Mouse (Mus musculus) kidney, embryonic 14.5 days (tissue): ENCODE measurements around the gene Hnrnpr. TPM values are rescaled to one million over a fixed set of nuclear protein-coding genes. Genes with fewer than 3 reads are reported as not detected.

ENCODE experiments used
- ATAC-seq: fragments of 200-750 bp; cut with Nextera tagmentation; 2 replicates; pipeline ENCODE4 v1.8.0; 2017; ENCODE audit warnings: moderate number of reproducible peaks, mild to moderate bottlenecking, moderate TSS enrichment, moderate library complexity; ENCODE audit not compliant: low FRiP score, low TSS enrichment
- H3K27ac ChIP-seq: fragments of 300-500 bp; sonication (generic); 2 replicates; pipeline ENCODE4 v1.5.1; 2014; ENCODE audit warnings: low read depth, mild to moderate bottlenecking, low read length, moderate library complexity, mixed read lengths
- H3K27me3 ChIP-seq: fragments of 300-500 bp; sonication (generic); 2 replicates; pipeline ENCODE4 v1.6.1; 2014; ENCODE audit warnings: mild to moderate bottlenecking, low read length; ENCODE audit not compliant: control insufficient read depth, insufficient read depth
- H3K36me3 ChIP-seq: fragments of 300-500 bp; sonication (generic); 2 replicates; pipeline ENCODE4 v1.6.1; 2014; ENCODE audit warnings: low read length, mixed read lengths; ENCODE audit not compliant: control insufficient read depth, insufficient read depth
- H3K4me1 ChIP-seq: fragments of 300-500 bp; sonication (generic); 2 replicates; pipeline ENCODE4 v1.6.1; 2014; ENCODE audit warnings: low read length, mixed read lengths; ENCODE audit not compliant: control insufficient read depth, insufficient read depth
- H3K4me2 ChIP-seq: fragments of 300-500 bp; sonication (generic); replicated peaks from 2 replicates; pipeline ENCODE4 v1.6.1; 2014; ENCODE audit warnings: low read depth, mild to moderate bottlenecking, low read length
- H3K4me3 ChIP-seq: fragments of 300-500 bp; sonication (generic); 2 replicates; pipeline ENCODE4 v1.5.1; 2014; ENCODE audit warnings: mild to moderate bottlenecking, low read length
- H3K9ac ChIP-seq: fragments of 300-500 bp; sonication (generic); 2 replicates; pipeline ENCODE4 v1.6.1; 2014; ENCODE audit warnings: low read depth, mild to moderate bottlenecking, low read length, moderate library complexity
- H3K9me3 ChIP-seq: fragments of 300-500 bp; sonication (generic); 2 replicates; pipeline ENCODE4 v1.6.1; 2016; ENCODE audit warnings: low read length; ENCODE audit not compliant: control insufficient read depth
- WGBS: fragments of 180-500 bp; shearing (Covaris S2); extraction: QIAGEN DNeasy Blood & Tissue Kit; methylation state at CpG from one replicate; pipeline ENCODE4 v1.1.7; 2014; 5-methylcytosine and 5-hydroxymethylcytosine counted together
- polyA plus RNA-seq: library from polyadenylated mRNA; unstranded; fragments of >200 nt; fragmentation: Nextera tagmentation; extraction: Ambion mirVana; gene quantifications from 2 replicates; pipeline ENCODE4 v1.2.1, GENCODE M21; 2014

Gene Hnrnpr
- polyA plus RNA-seq, 1 experiment from 2014 or later, result 180 TPM

DNA sequence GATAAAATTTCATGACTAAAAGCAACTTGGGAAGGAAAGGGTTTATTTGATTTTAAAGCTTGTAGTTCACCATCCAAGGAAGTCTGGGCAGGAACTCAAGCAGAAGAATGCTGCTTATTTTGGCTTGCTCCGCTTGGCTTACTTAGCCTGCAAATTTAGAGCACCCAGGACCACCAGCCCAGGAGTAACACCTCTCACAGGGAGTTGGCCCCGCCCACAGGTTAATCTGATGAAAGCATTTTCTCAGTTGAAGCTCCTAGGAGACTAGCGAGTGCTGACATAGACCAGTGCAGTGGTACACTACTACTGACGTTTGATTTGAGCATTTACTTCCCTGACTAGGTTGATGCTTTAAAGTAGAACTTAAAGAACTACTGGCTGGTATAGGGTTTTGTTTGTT lies 26.4 kb downstream of the Hnrnpr start:
- no peaks in the 10 kb centered on the region for H3K4me1 ChIP-seq
- ATAC-seq, result no peak
- H3K9ac ChIP-seq, result no peak overlapping the region
- no peak overlapping the region for H3K4me3 ChIP-seq
- no peaks in the 10 kb centered on the region for H3K27me3 ChIP-seq
- 69% methylated on average over 4 of the region's 4 CpGs for WGBS
- peaks cover 74% of the 10 kb centered on the region for H3K36me3 ChIP-seq
- H3K4me2 ChIP-seq, result no peak overlapping the region
- H3K9me3 ChIP-seq, result no peaks in the 10 kb centered on the region
- no peak overlapping the region for H3K27ac ChIP-seq

DNA sequence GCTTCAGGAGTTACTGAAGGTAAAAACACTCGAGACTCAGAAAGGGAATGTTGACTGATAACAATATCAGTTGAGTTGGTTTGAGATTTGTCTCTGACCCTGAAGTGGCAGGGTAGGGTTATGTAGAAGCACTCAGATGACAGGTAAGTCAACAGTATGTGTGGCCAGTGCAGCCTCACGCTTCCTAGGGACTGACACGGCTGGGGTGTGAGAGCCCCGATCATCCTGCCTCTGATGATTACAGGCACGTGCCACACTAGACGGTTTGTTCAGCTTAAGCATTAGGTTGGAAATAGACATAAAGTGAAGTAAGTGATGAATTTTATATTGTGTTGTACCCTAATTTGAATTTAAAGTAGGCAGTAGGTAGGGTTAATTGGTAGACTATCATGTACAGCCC lies 38.9 kb downstream of the Hnrnpr start:
- Histone ChIP-seq H3K4me1 (no peaks in the 10 kb centered on the region), H3K36me3 (peaks cover 67% of the 10 kb centered on the region), H3K27me3 (no peaks in the 10 kb centered on the region), H3K27ac (no peak overlapping the region), H3K9me3 (no peaks in the 10 kb centered on the region), H3K4me2 (no peak overlapping the region), H3K4me3 (no peak overlapping the region), H3K9ac (no peak overlapping the region)
- no peak for ATAC-seq
- 92% methylated on average over 6 of the region's 6 CpGs for WGBS

DNA sequence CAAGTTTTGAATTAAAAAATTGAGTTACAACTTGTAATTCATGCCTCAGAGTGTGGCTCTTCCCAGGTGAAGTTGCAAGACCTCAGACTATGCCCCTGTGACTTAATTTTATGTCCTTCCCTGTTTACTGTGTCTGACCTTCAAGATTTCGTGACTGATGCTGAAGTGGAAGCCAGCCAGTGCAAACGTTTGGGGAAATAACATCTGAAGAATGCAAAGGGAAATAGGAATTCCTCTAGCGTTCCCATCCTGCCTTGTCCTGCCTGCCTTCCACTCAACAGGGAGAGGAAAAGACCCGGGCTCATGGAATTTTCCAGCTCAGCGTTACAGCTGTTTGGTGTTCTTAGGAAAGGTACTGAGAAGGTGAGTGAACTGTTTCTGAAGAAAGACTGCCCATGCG lies 46.3 kb downstream of the Hnrnpr start:
- no peak overlapping the region for H3K9ac ChIP-seq
- H3K4me2 ChIP-seq, result no peak overlapping the region
- ATAC-seq, result no peak
- no peaks in the 10 kb centered on the region for H3K9me3 ChIP-seq
- no peaks in the 10 kb centered on the region for H3K4me1 ChIP-seq
- H3K36me3 ChIP-seq, result peaks cover 77% of the 10 kb centered on the region
- no peak overlapping the region for H3K4me3 ChIP-seq
- no peak overlapping the region for H3K27ac ChIP-seq
- H3K27me3 ChIP-seq, result no peaks in the 10 kb centered on the region
- WGBS, result 67% methylated on average over 6 of the region's 6 CpGs

DNA sequence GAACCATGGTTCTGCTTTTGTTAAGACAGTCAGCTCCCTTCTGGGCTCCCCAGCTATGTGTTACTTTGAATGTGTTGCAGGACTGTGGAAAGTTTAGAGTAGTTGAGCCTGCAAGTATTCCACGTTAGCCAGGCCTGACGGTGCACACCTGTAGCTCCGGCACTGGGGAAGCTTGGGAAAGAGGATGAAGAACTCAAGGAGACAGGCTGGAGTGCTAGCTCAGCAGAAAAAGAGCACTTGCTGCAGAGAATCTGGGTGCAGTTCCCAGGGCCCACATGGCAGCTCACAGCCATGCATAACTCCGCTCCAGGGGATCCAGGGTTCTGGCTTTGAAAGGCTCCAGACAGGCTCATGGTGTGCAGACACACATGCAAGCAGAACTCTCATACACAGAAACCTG lies 46.7 kb downstream of the Hnrnpr start:
- H3K36me3 ChIP-seq, result peaks cover 76% of the 10 kb centered on the region

DNA sequence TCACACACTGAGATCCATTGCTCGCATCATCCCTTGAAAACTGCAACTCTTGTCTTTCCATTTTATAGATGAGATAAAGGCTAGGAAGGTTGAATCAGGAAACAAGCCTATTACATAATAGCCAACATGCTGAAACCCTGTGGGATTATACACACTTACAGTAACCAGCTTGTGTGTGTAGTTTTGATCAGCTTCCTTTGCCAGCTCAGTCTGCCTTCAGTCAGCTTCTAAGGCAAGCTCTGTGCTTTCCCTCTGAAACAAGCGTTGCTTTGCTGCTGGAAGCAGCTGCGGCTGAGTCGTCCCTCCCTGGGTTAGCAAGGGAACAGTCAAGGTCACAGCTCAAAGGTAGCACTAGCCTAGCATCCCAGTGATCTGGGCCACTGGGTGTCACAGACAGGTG lies 57.1 kb downstream of the Hnrnpr start:
- no peaks in the 10 kb centered on the region for H3K27me3 ChIP-seq
- no peak overlapping the region for H3K4me3 ChIP-seq
- no peaks in the 10 kb centered on the region for H3K9me3 ChIP-seq
- no peaks in the 10 kb centered on the region for H3K36me3 ChIP-seq
- H3K27ac ChIP-seq, result no peak overlapping the region
- ATAC-seq, result no peak
- 63% methylated on average over 4 of the region's 4 CpGs for WGBS
- H3K4me1 ChIP-seq, result 0 out of 2 replicates have a peak, but pooled peaks cover 5% of the 10 kb centered on the region
- no peak overlapping the region for H3K4me2 ChIP-seq
- H3K9ac ChIP-seq, result no peak overlapping the region

More for the DNA sequence above, 46.7 kb downstream of the Hnrnpr start:
- no peaks in the 10 kb centered on the region for H3K27me3 ChIP-seq
- no peak overlapping the region for H3K9ac ChIP-seq
- no peak for ATAC-seq
- no peak overlapping the region for H3K4me3 ChIP-seq
- no peaks in the 10 kb centered on the region for H3K4me1 ChIP-seq
- H3K27ac ChIP-seq, result no peak overlapping the region
- no peak overlapping the region for H3K4me2 ChIP-seq
- WGBS, result 92% methylated on average over 4 of the region's 4 CpGs
- H3K9me3 ChIP-seq, result no peaks in the 10 kb centered on the region

DNA sequence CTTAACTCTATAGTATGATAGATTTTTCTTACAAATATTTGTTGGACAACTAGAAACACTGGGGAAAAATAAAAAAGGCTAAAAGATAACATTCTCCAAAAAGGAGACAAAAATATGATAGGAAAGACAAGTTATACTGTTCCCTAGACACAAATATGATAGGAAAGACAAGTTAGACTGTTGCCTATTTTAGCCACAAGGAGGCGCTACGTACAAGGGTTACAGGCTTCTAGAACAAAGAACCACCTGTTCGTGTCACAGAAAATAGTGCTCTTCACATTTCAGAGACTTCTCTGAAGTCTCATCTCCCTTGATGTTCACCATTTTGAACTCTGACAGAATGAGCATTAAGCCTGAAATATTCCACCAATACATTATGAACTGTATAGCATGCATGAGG lies 59.0 kb downstream of the Hnrnpr start:
- H3K27me3 ChIP-seq, result no peaks in the 10 kb centered on the region
- no peak overlapping the region for H3K4me3 ChIP-seq
- H3K9ac ChIP-seq, result no peak overlapping the region
- 0 out of 2 replicates have a peak, but pooled peaks cover 5% of the 10 kb centered on the region for H3K4me1 ChIP-seq
- no peak for ATAC-seq
- no peaks in the 10 kb centered on the region for H3K9me3 ChIP-seq
- H3K27ac ChIP-seq, result no peak overlapping the region
- no peaks in the 10 kb centered on the region for H3K36me3 ChIP-seq
- no peak overlapping the region for H3K4me2 ChIP-seq
- WGBS, result 1% methylated on average over 3 of the region's 3 CpGs

DNA sequence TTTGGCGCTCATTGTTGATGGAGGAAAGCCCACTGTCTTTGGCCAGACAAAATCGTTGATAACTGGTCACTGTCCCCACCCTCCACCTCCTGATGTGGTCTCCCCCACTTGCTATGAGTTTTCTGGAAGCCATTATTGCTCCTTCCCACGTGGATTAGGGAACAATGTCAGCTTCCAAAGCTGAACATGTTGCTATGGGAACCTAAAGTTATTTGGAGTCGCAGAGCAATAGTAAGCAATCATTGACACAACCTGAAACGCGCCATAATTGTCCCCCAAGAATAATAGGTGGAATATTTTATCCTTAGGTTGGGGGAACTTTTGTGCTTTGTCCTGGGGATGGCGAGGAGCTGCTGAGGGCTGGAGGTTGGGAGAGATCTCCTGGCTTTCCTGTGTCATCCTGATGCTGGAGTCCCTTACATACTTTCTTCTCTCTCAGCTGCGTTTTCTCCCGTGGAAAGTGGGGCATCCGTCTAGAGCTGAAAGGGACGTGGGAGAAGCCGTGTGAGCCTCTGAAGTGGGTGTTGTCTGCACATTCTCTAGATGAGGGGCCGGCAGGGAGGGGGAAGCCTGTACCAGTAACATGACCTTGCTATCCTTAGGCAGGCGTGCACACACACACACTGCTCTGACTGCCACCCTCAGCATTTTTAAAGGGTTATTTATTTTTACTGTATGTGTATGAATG lies 62.9 kb downstream of the Hnrnpr start:
- Histone ChIP-seq H3K4me1 (0 out of 2 replicates have a peak, but pooled peaks cover 5% of the 10 kb centered on the region), H3K9me3 (no peaks in the 10 kb centered on the region), H3K4me3 (no peak overlapping the region), H3K27ac (no peak overlapping the region), H3K4me2 (no peak overlapping the region), H3K9ac (no peak overlapping the region), H3K36me3 (no peaks in the 10 kb centered on the region), H3K27me3 (no peaks in the 10 kb centered on the region)
- ATAC-seq, result no peak
- 61% methylated on average over 14 of the region's 14 CpGs for WGBS

DNA sequence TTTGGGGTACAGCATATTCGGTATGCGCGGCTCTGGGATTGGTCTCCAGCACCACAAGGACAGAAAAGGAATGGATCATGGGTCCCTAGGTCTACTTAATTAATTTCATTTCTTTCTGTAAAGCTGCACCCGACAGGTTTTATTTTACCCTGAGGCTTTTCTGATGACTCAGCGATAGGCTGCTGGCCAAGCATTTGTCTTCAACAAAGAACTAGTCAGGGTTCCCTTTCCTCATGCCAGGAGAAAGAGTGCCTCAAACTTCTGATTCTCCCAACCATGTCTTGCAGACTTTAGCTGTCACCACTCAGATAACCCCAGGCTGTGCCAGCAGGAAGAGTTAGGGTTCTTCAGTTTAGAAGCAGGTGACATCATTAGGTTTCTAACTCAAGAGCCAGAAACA lies 66.3 kb downstream of the Hnrnpr start:
- H3K9ac ChIP-seq, result no peak overlapping the region
- 82% methylated on average over 5 of the region's 5 CpGs for WGBS
- H3K4me1 ChIP-seq, result no peaks in the 10 kb centered on the region
- no peaks in the 10 kb centered on the region for H3K27me3 ChIP-seq
- no peak overlapping the region for H3K4me3 ChIP-seq
- no peaks in the 10 kb centered on the region for H3K9me3 ChIP-seq
- no peaks in the 10 kb centered on the region for H3K36me3 ChIP-seq
- ATAC-seq, result no peak
- H3K27ac ChIP-seq, result no peak overlapping the region
- no peak overlapping the region for H3K4me2 ChIP-seq

DNA sequence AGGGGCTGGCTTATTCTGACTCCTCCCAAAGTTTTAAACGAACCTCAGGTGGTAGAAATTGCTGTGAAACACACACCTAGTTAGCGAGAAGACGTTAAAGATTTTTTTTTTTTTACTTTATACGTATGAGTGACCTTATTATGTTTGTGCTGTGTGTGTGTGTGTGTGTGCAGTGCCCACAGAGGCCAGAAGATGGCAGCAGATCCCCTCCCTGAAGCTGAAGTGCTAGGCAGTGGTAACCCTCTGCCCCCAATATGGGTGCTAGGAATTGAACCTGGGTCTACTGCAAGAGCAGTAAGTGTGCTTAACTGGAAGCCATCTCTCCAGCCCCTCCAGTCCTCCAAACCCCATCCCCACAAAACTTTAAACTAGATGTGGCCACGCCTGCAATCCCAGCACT lies 72.3 kb downstream of the Hnrnpr start:
- Histone ChIP-seq H3K27me3 (no peaks in the 10 kb centered on the region), H3K27ac (no peak overlapping the region), H3K4me1 (0 out of 2 replicates have a peak, but pooled peaks cover 4% of the 10 kb centered on the region), H3K4me2 (no peak overlapping the region), H3K36me3 (no peaks in the 10 kb centered on the region), H3K9me3 (no peaks in the 10 kb centered on the region), H3K4me3 (no peak overlapping the region), H3K9ac (no peak overlapping the region)
- ATAC-seq, result no peak
- 82% methylated on average over 5 of the region's 5 CpGs for WGBS
